Mouse (Mus musculus) gastrocnemius, postnatal 14 days (tissue): ENCODE data around the gene Birc3. TPM values are rescaled to one million over a fixed set of nuclear protein-coding genes. Genes with fewer than 3 reads are reported as not detected.

Experiments
- DNase-seq: peaks from one replicate; pipeline ENCODE4 v3.0.0; 2021; ENCODE audit warnings: mixed read lengths
- intact Hi-C: fragments of 180-260 bp; cut with DNase I; formaldehyde crosslinking; loops from one replicate; pipeline ENCODE4 v1.15.1; 2025; ENCODE audit warnings: low total_unique reads
- total RNA-seq, 2 experiments: library from RNA; stranded (reverse); gene quantifications; 2 replicates each; pipeline ENCODE4 v1.2.3; 2021

Gene Birc3
- total RNA-seq, 2 experiments from 2014 or later = 6.1 to 8.5 TPM

DNA sequence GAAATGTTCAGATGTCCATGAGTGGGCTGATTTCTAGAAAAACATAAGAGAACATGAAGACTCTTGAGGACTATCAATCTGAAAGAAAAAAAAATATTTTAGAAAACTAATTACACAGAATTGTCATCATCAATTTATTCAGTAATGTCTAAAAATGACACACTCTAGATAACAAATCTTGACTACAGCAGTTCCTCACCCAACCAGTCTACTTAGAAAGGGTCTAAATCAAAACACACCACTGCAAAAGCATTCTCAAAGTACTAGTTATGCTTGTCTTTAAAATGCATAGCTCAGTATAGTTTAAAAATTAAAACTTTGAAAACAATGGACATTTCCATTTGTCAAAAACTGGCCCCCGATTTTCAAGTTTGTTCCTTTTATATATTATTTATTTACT is 37.7 kb downstream of the Birc3 start:
- DNase-seq = no peak
- intact Hi-C loops = no loop called here

DNA sequence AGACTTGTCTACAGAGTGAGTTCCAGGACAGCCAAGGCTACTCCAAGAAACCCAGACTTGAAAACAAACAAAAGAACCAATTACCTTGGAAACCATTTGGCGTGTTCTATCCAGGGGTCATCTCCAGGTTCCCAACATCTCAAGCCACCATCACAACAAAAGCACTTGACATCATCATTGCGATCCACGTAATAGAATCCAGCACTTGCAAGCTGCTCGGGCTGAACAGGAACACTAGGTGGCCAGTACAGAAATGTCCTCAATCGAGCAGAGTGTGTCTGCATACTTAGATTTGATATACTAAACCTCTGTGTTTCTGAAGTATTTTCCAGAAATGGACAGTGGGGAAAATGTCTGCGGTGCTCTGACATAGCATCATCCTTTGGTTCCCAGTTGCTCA is 39.6 kb downstream of the Birc3 start:
- intact Hi-C loops = no loop called here
- DNase-seq = no peak

DNA sequence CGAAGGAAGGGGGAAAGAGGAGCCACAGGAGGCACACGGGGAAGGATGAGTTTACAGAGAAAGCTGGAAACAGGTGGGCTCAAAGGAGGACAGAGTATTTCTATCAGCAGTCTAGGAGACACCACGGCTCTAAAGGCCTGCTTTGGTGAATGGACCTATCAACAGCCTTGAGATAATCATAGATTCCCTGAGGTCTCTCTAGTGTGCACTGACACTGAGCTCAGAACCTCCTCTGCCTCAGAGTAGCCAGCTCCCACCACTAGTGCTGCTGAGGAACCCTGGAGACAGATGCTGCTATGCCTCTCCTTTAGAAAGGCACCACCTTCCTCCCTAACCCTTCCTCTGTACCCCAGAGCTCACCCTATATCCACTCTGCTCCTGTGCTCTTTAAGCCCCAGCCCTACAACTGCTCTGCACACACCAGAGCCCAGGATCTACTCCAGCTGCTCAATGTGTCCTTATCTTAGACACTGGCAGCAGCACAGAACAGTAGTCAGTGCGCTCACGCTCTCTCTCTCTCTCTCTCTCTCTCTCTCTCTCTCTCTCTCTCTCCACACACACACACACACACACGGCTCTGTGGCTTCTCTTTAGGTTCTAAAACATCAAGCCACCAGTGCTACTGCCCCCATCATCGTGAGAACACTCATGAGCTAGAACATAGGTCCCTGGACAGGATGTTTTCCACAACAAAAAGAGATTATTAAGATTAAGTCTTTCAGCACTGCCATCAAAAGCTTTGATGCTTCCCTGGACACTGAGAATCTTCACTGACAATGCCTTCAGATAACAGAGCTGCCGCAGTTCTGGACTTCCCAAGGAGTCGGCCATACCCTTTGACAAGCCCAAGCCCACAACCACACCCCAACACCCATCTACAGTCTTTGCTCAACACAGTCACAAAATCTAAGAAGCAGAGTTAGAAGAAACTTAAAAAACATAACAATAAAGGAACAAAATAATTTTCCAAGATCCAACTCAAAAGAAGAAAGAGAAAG is 43.2 kb downstream of the Birc3 start:
- no peak for DNase-seq
- intact Hi-C loops = no loop called here

DNA sequence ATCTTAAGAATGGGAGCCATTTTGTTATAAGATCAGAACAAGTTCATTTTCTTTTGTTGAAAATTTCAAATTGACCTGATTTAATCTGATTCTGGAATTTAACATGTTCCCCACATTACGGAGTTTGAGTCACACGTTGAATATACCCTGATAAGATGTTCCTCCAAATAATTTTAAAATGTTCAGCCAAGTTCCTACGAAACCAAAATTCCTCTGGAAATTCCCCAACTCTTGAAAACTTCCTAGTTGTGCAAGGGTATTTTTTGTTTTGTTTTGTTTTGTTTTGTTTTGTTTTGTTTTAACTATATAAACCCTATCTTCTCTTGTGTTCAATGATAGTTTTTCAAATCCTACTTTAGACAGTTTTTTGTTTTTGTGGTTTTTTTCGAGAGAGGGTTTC is 44.3 kb downstream of the Birc3 start:
- DNase-seq = no peak
- intact Hi-C loops = no loop called here

DNA sequence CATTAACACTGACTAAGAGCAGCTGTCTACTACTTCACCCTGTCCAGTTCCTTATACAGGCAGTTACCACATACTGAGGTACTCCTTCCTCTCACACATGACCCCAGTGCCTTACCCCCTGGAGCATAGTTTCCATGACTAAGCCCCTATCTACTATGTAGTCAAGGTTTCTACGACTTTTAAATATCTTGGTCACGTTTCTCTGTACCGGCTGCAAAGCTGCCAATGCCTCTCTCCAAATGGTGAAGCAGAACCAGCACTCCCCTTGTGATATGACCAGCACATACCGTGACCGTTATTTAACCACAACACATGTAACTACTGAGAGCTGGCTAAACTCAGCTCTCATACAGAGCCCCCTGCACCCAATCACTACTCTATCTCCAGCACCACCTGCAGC is 48.1 kb downstream of the Birc3 start:
- DNase-seq = no peak
- intact Hi-C loops = no loop called here

DNA sequence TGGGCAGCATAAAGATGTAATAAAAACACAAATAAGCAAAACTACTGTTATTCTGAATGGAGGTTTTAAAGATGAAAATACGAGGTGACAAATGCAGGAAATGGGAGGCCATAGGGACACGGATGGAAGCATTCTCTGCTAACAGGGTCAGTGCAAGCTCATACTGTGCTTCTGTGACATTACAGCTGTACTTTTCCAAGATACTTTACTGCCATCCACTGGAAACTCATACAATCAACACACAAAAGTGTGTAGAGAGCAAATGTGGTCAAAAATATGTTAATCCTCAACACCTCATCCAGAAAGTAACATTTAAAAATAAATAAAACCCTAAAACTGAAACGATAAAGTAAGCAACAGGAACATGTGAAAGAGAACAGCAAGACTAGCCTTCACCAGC is 50.2 kb downstream of the Birc3 start:
- no peak for DNase-seq
- intact Hi-C loops = no loop called here

DNA sequence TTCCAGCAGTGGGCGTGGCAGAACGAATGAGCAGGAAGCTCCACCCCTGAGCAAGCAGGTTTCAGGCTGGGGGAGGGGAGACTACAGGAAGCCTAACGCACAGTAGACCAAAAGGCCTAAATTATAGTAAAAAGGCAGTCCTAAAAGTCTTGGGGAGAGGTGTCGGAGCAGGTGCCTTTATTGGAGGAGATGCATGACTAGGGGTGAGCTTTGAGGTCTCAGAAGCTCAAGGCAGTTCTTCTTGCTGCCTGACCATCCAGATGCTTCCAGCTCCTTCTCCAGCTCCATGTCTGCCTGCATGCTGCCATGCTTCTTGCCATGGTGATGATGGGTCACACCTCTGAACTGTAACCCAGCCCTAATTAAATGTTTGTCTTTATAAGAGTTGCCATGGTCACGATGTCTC is 67.9 kb downstream of the Birc3 start:
- DNase-seq = no peak
- intact Hi-C loops = no loop called here

Other genes with a start within 250 kb of the Birc3 start
- not detected for gene Mmp20, start 245.0 kb downstream of the Birc3 start, total RNA-seq
- gene Mmp7, start 181.1 kb downstream of the Birc3 start, total RNA-seq = not detected
- gene Tmem123, start 109.1 kb downstream of the Birc3 start, total RNA-seq = 10 to 100 TPM; 23.1 to 26.7 TPM
- 10 to 100 TPM; 15.2 to 17.6 TPM for gene Birc2, start 36.1 kb downstream of the Birc3 start, total RNA-seq
- 10 to 100 TPM; 47.4 to 49.0 TPM for gene Yap1, start 131.4 kb upstream of the Birc3 start, total RNA-seq
- gene Cfap300, start 169.6 kb upstream of the Birc3 start, total RNA-seq = under 1 TPM; 0.33 to 0.80 TPM